Mouse (Mus musculus): ENCODE results near the gene Crhr2. TPM values are rescaled to one million over a fixed set of nuclear protein-coding genes. Genes with fewer than 3 reads are reported as not detected.

Crhr2 gene
- polyA plus RNA-seq, 1 experiment = 0.01 TPM

DNA sequence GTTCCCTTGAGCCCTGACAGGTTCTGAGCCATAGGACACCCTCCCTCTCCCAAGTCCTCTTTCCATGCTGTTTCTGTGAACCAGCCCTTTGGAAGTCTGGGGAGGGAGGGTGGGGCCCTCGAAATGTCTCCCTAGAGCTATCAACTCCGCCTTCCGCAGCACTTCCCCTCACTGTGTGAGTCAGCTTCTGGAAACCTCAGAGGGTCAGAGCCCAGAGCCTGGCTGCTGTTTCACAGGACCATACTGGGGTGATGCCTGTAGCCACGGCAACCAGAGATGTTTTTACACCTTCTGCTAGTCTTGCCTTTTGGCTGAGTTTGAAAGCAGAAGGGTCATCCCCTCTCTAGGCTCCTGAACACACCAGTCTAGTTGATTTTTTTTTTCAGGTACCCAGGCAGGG lies 9.8 kb downstream of the Crhr2 start:
- Histone ChIP-seq H3K36me3 (ENCODE audit: control insufficient read depth, insufficient read depth) (no peaks in the 10 kb centered on the region), H3K4me3 (ENCODE audit: insufficient read depth, poor library complexity, severe bottlenecking) (no peak overlapping the region), H3ac (ENCODE audit: control insufficient read depth, insufficient read length, low read depth) (no peak overlapping the region), H3K79me2 (ENCODE audit: control insufficient read depth, insufficient read depth) (no peaks in the 10 kb centered on the region), H3K79me3 (ENCODE audit: low read depth) (no peaks in the 10 kb centered on the region), H3K27me3 (ENCODE audit: control insufficient read depth, insufficient read depth, insufficient read length) (peaks cover 13% of the 10 kb centered on the region)
- TF ChIP-seq MAX (IDR thresholded peaks at IDR 0.05) (no peak), FOSL1 (IDR thresholded peaks at IDR 0.05; ENCODE audit: insufficient read depth, low read length, poor library complexity, severe bottlenecking) (no peak), CTCF (IDR thresholded peaks at IDR 0.05; ENCODE audit: control insufficient read depth, insufficient read depth, insufficient read length) (no peak), USF1 (IDR thresholded peaks at IDR 0.05; ENCODE audit: low read depth) (no peak), MYOD1 (IDR thresholded peaks at IDR 0.05; ENCODE audit: control insufficient read depth, insufficient read length, low read depth) (no peak), CEBPB (IDR thresholded peaks at IDR 0.05; ENCODE audit: low read depth) (no peak), MYOG (IDR thresholded peaks at IDR 0.05; ENCODE audit: control insufficient read depth, extremely low read depth, insufficient read length) (no peak)

GRCm38 (mm10) chr6:55117325-55118109 lies 15.3 kb downstream of the Crhr2 start:
- Histone ChIP-seq H3K36me3 (ENCODE audit: control insufficient read depth, insufficient read depth) (no peaks in the 10 kb centered on the region), H3ac (ENCODE audit: control insufficient read depth, insufficient read length, low read depth) (no peak overlapping the region), H3K79me2 (ENCODE audit: control insufficient read depth, insufficient read depth) (no peaks in the 10 kb centered on the region), H3K27me3 (ENCODE audit: control insufficient read depth, insufficient read depth, insufficient read length) (peaks cover 52% of the 10 kb centered on the region), H3K79me3 (ENCODE audit: low read depth) (no peaks in the 10 kb centered on the region), H3K4me3 (ENCODE audit: insufficient read depth, poor library complexity, severe bottlenecking) (no peak overlapping the region)
- TF ChIP-seq CTCF (IDR thresholded peaks at IDR 0.05; ENCODE audit: control insufficient read depth, insufficient read depth, insufficient read length) = no peak
- TF ChIP-seq MYOG (IDR thresholded peaks at IDR 0.05; ENCODE audit: control insufficient read depth, extremely low read depth, insufficient read length) = no peak
- TF ChIP-seq FOSL1 (IDR thresholded peaks at IDR 0.05; ENCODE audit: insufficient read depth, low read length, poor library complexity, severe bottlenecking) = no peak
- TF ChIP-seq USF1 (IDR thresholded peaks at IDR 0.05; ENCODE audit: low read depth) = no peak
- TF ChIP-seq MYOD1 (IDR thresholded peaks at IDR 0.05; ENCODE audit: control insufficient read depth, insufficient read length, low read depth) = no peak
- no peak for TF ChIP-seq MAX (IDR thresholded peaks at IDR 0.05)
- TF ChIP-seq CEBPB (IDR thresholded peaks at IDR 0.05; ENCODE audit: low read depth) = no peak

DNA sequence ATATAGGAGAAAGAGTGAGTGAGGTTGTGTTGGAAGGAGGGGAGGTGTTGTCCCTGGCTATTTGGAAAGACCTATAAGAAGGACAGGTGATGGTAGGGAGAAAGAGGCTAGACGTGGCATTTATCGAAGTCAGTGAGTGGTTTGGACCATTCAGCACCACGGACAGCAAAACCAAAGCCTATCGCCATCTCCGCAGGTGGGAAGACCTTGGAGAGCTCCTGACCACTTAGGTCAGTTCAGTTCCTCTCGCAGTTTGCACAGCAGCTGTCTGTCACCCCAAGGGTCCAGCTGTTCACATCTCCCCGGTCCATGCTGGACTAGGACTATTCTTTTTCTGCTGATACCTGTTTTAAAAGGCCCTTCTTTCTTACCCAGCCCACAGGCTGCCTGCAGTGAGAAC lies 24.5 kb downstream of the Crhr2 start:
- no peak overlapping the region for H3ac ChIP-seq (ENCODE audit: control insufficient read depth, insufficient read length, low read depth)
- H3K4me3 ChIP-seq (ENCODE audit: insufficient read depth, poor library complexity, severe bottlenecking) = no peak overlapping the region
- H3K79me2 ChIP-seq (ENCODE audit: control insufficient read depth, insufficient read depth) = no peaks in the 10 kb centered on the region
- H3K79me3 ChIP-seq (ENCODE audit: low read depth) = no peaks in the 10 kb centered on the region
- TF ChIP-seq MYOG (IDR thresholded peaks at IDR 0.05; ENCODE audit: control insufficient read depth, extremely low read depth, insufficient read length) = no peak
- no peak for TF ChIP-seq FOSL1 (IDR thresholded peaks at IDR 0.05; ENCODE audit: insufficient read depth, low read length, poor library complexity, severe bottlenecking)
- TF ChIP-seq MYOD1 (IDR thresholded peaks at IDR 0.05; ENCODE audit: control insufficient read depth, insufficient read length, low read depth) = peak; percentile 62
- no peak for TF ChIP-seq CTCF (IDR thresholded peaks at IDR 0.05; ENCODE audit: control insufficient read depth, insufficient read depth, insufficient read length)
- TF ChIP-seq USF1 (IDR thresholded peaks at IDR 0.05; ENCODE audit: low read depth) = no peak
- TF ChIP-seq MAX (IDR thresholded peaks at IDR 0.05) = peak; percentile 87
- no peak for TF ChIP-seq CEBPB (IDR thresholded peaks at IDR 0.05; ENCODE audit: low read depth)
- no peaks in the 10 kb centered on the region for H3K36me3 ChIP-seq (ENCODE audit: control insufficient read depth, insufficient read depth)
- H3K27me3 ChIP-seq (ENCODE audit: control insufficient read depth, insufficient read depth, insufficient read length) = peaks cover 31% of the 10 kb centered on the region

GRCm38 (mm10) chr6:55098603-55099002 lies 34.2 kb downstream of the Crhr2 start:
- H3K27me3 ChIP-seq (ENCODE audit: control insufficient read depth, insufficient read depth, insufficient read length) = peaks cover 11% of the 10 kb centered on the region
- TF ChIP-seq USF1 (IDR thresholded peaks at IDR 0.05; ENCODE audit: low read depth) = no peak
- TF ChIP-seq MYOD1 (IDR thresholded peaks at IDR 0.05; ENCODE audit: control insufficient read depth, insufficient read length, low read depth) = no peak
- no peak for TF ChIP-seq CEBPB (IDR thresholded peaks at IDR 0.05; ENCODE audit: low read depth)
- TF ChIP-seq MYOG (IDR thresholded peaks at IDR 0.05; ENCODE audit: control insufficient read depth, extremely low read depth, insufficient read length) = no peak
- no peak for TF ChIP-seq CTCF (IDR thresholded peaks at IDR 0.05; ENCODE audit: control insufficient read depth, insufficient read depth, insufficient read length)
- TF ChIP-seq FOSL1 (IDR thresholded peaks at IDR 0.05; ENCODE audit: insufficient read depth, low read length, poor library complexity, severe bottlenecking) = no peak
- no peak for TF ChIP-seq MAX (IDR thresholded peaks at IDR 0.05)
- no peak overlapping the region for H3ac ChIP-seq (ENCODE audit: control insufficient read depth, insufficient read length, low read depth)
- no peaks in the 10 kb centered on the region for H3K36me3 ChIP-seq (ENCODE audit: control insufficient read depth, insufficient read depth)
- no peaks in the 10 kb centered on the region for H3K79me3 ChIP-seq (ENCODE audit: low read depth)
- H3K79me2 ChIP-seq (ENCODE audit: control insufficient read depth, insufficient read depth) = no peaks in the 10 kb centered on the region
- H3K4me3 ChIP-seq (ENCODE audit: insufficient read depth, poor library complexity, severe bottlenecking) = no peak overlapping the region

DNA sequence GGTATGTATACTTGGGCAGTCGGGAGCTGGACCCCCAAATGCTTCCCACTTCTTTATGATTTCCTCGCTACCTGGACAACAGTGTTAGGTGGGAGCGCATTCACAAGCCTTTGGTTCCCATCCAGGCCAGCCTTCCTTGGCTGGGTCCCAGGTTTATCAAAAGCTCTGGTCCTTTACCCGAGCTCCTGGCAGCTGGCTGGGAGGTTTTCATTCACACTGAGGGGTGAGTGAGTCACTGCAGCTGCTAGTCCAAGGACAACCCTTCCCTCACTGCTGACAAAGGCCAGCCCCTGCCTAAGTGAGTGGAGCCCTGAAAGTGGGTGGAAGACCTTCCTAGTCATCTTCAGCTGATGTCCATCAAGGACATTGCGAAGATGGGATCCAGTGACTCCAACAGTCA lies 34.8 kb downstream of the Crhr2 start:
- no peaks in the 10 kb centered on the region for H3K36me3 ChIP-seq (ENCODE audit: control insufficient read depth, insufficient read depth)
- no peaks in the 10 kb centered on the region for H3K79me3 ChIP-seq (ENCODE audit: low read depth)
- peaks cover 17% of the 10 kb centered on the region for H3K27me3 ChIP-seq (ENCODE audit: control insufficient read depth, insufficient read depth, insufficient read length)
- no peak overlapping the region for H3ac ChIP-seq (ENCODE audit: control insufficient read depth, insufficient read length, low read depth)
- peak; percentile 71 for TF ChIP-seq MYOD1 (IDR thresholded peaks at IDR 0.05; ENCODE audit: control insufficient read depth, insufficient read length, low read depth)
- no peak for TF ChIP-seq CEBPB (IDR thresholded peaks at IDR 0.05; ENCODE audit: low read depth)
- H3K4me3 ChIP-seq (ENCODE audit: insufficient read depth, poor library complexity, severe bottlenecking) = no peak overlapping the region
- no peaks in the 10 kb centered on the region for H3K79me2 ChIP-seq (ENCODE audit: control insufficient read depth, insufficient read depth)
